Comparison of ENCODE assay signal across 8 mouse cellular contexts in the genomic region with DNA sequence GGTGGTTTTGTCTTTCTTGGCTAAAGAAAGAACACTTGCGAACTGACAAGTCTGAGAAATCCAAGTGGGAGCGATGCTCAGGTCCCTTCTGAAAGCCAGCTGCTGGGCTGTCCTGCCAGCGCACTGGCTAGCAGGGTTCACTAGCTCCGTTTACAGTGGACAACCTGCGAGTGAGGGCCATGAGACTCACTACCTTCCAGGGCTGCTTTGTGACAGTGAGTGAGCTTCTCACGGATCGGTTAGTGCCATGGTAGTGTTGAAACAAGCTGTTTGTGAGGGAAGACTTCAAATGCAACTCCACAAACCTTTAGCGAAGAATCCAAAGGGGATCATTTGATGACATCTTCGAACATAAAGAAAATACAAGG. TPM values are rescaled to one million over a fixed set of nuclear protein-coding genes. Genes with fewer than 3 reads are reported as not detected.
A peak's percentile ranks its signal among the peaks of the same experiment; 100 is the strongest.
DNase-seq lines count a peak whose midpoint lies in the region; ATAC-seq and TF ChIP-seq lines count a peak whose summit lies in the region.

No protein-coding gene starts in this region.

- no peak overlapping the region for H3K27ac ChIP-seq in kidney, postnatal 0 days
- H3K27ac ChIP-seq in brown adipose tissue, adult 24 weeks (replicated peaks; ENCODE audit: low read depth, low read length): no peak overlapping the region

- no peaks in the 10 kb centered on the region for H3K36me3 ChIP-seq in kidney, postnatal 0 days (ENCODE audit: insufficient read depth, low read length)

- no peak for DNase-seq in kidney, postnatal 0 days (ENCODE audit: low spot score)
- DNase-seq in kidney, adult 11 months: no peak
- no peak for DNase-seq in Muller cell, postnatal 12 days (ENCODE audit: inconsistent ontology term)
- DNase-seq in urinary bladder, postnatal 4 days (ENCODE audit: low spot score in 2 of 2): no peak
- no peak for DNase-seq in adrenal gland, postnatal 4 days (ENCODE audit: low spot score in 2 of 2)

- peak overlapping the region; percentile 64 for H3K4me2 ChIP-seq in kidney, postnatal 0 days (ENCODE audit: low read length)

- peak overlapping the region; percentile 38 for H3K4me3 ChIP-seq in kidney, postnatal 0 days (replicated peaks; ENCODE audit: low read depth, low read length)
- H3K4me3 ChIP-seq in brown adipose tissue, adult 24 weeks (ENCODE audit: insufficient read depth, low read depth, low read length): peak overlapping the region; percentile 75

- WGBS in kidney, postnatal 0 days: 20% methylated on average over 9 of the region's 9 CpGs

- H3K9ac ChIP-seq in kidney, postnatal 0 days (ENCODE audit: low read depth, low read length): peak overlapping the region; percentile 46; the same call in 1 of the 2 replicates

- TF ChIP-seq CTCF in kidney, postnatal 0 days (IDR thresholded peaks at IDR 0.05; ENCODE audit: low read depth): no peak

- ATAC-seq in kidney, postnatal 0 days (replicated peaks; ENCODE audit: low FRiP score, low read depth): 0 out of 2 replicates have a peak, but pooled peaks have one; percentile 23
- ATAC-seq in hematopoietic stem cell, adult 5-6 weeks (replicated peaks in 1 of 2; ENCODE audit: insufficient read depth in 1 of 2, low FRiP score in 2 of 2, low TSS enrichment in 1 of 2, low read depth in 1 of 2, poor library complexity in 2 of 2, severe bottlenecking in 2 of 2): peak; percentile 19 to 23; a peak in 3 of 4 replicates
- peak; percentile 36 for ATAC-seq in megakaryocyte, adult 5-6 weeks (ENCODE audit: poor library complexity, severe bottlenecking)

- no peaks in the 10 kb centered on the region for H3K27me3 ChIP-seq in kidney, postnatal 0 days (ENCODE audit: insufficient read depth, low read length)

- 0 out of 2 replicates have a peak, but pooled peaks cover 4% of the 10 kb centered on the region for H3K4me1 ChIP-seq in kidney, postnatal 0 days (replicated peaks; ENCODE audit: insufficient read depth, low read length)
- H3K4me1 ChIP-seq in brown adipose tissue, adult 24 weeks (ENCODE audit: control insufficient read depth, insufficient read depth, insufficient read length, low read length): peaks cover 3% of the 10 kb centered on the region; the same call in 1 of the 2 replicates

- no peaks in the 10 kb centered on the region for H3K9me3 ChIP-seq in kidney, postnatal 0 days (replicated peaks; ENCODE audit: low read length)

RNA-seq across cellular contexts. Expression of a gene that starts 37.4 kb away (rescaled TPM):
- 0.06 TPM in 1 of 2 replicates, not detected in the other for polyA plus RNA-seq in kidney, postnatal 0 days (2015; fragmentation: Nextera tagmentation; extraction: Ambion mirVana)
- not detected in 2 replicates for polyA plus RNA-seq in brown adipose tissue, adult 24 weeks (2012; ENCODE audit: insufficient read depth, insufficient read length, missing spikeins)
- 16.5 and 30.3 TPM in 2 replicates for total RNA-seq in hematopoietic stem cell, adult 5-6 weeks (2017)
- 1.0 and 3.6 TPM in 2 replicates for total RNA-seq in megakaryocyte, adult 5-6 weeks (2015)
- 2.2 and 3.7 TPM in 2 replicates for total RNA-seq in megakaryocyte, adult 5-6 weeks (2017)
- total RNA-seq in adrenal gland, postnatal 4 days (2021): under 1 TPM; 0.59 to 0.62 TPM
